Comparison of ENCODE assay signal across 15 mouse cellular contexts in the genomic region with DNA sequence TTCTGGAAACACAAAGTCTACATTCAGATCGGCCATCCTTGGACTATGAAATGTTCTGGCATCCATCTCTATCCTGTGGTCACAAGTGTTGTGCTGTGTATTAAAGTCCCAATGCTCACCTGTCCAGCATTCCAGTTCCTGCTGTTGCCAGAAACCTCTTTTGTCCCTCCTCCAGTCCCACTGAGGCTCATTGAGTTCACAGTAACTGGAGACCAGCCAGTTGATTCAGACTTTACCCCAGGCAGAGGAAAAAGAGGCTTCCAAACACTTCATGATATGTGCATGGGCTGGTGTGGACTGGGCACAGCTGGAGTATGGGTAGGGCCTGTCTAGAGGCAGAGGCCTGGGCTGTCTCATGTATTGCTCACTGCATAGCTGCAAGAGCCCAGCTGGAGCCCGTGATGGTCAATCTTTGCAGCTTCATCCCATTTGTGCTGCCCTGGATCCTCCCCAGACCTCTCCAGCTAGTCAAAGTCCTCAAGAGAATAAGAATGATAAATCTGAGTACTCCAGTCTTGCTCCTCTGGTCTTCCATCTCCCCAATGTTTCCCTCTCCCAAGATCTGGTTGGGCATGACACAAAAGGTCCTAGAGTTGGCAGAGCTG. TPM values are rescaled to one million over a fixed set of nuclear protein-coding genes. Genes with fewer than 3 reads are reported as not detected.
DNase-seq lines count a peak whose midpoint lies in the region; ATAC-seq lines count a peak whose summit lies in the region.
"Had no signal": no experiment of that assay in that cellular context is flagged by ENCODE, and none has a peak within 500 bp of the region (broad histone marks: within the 10 kb centered on the region; RNA-seq: fewer than 3 reads in every experiment).

No protein-coding gene starts in this region.

- no peaks in the 10 kb centered on the region for H3K9me3 ChIP-seq in heart, embryonic 10.5 days
- no peaks in the 10 kb centered on the region for H3K9me3 ChIP-seq in limb, embryonic 13.5 days
- no peaks in the 10 kb centered on the region for H3K9me3 ChIP-seq in limb, embryonic 10.5 days (replicated peaks)
- H3K9me3 ChIP-seq in intestine, embryonic 15.5 days = no peaks in the 10 kb centered on the region
- H3K9me3 ChIP-seq: embryonic facial prominence, embryonic 13.5 days; midbrain, embryonic 13.5 days; neural tube, embryonic 12.5 days had no signal

- peak overlapping the region; percentile 56; the same call in 1 of the 2 replicates for H3K4me3 ChIP-seq in heart, embryonic 10.5 days
- no peak overlapping the region for H3K4me3 ChIP-seq in limb, embryonic 13.5 days
- no peak overlapping the region for H3K4me3 ChIP-seq in limb, embryonic 10.5 days
- peak overlapping the region; percentile 21; the same call in 1 of the 2 replicates for H3K4me3 ChIP-seq in intestine, embryonic 15.5 days (replicated peaks)
- H3K4me3 ChIP-seq: midbrain, embryonic 13.5 days; neural tube, embryonic 12.5 days had no signal

- H3K36me3 ChIP-seq in heart, embryonic 10.5 days = peaks cover 51% of the 10 kb centered on the region
- peaks cover 53% of the 10 kb centered on the region for H3K36me3 ChIP-seq in limb, embryonic 13.5 days
- H3K36me3 ChIP-seq in limb, embryonic 10.5 days = peaks cover 54% of the 10 kb centered on the region
- peaks cover 13% of the 10 kb centered on the region for H3K36me3 ChIP-seq in intestine, embryonic 15.5 days

- peak overlapping the region; percentile 54; the same call in 1 of the 2 replicates for H3K4me2 ChIP-seq in limb, embryonic 13.5 days (replicated peaks)
- peak overlapping the region; percentile 55 for H3K4me2 ChIP-seq in intestine, embryonic 15.5 days (replicated peaks)
- H3K4me2 ChIP-seq: midbrain, embryonic 13.5 days had no signal

- peaks cover 4% of the 10 kb centered on the region; the same call in 1 of the 2 replicates for H3K27me3 ChIP-seq in heart, embryonic 10.5 days (ENCODE audit: insufficient read depth, poor library complexity, severe bottlenecking)
- H3K27me3 ChIP-seq in limb, embryonic 13.5 days = peaks cover 13% of the 10 kb centered on the region
- no peaks in the 10 kb centered on the region for H3K27me3 ChIP-seq in limb, embryonic 10.5 days (ENCODE audit: low read depth, poor library complexity, severe bottlenecking)
- no peaks in the 10 kb centered on the region for H3K27me3 ChIP-seq in intestine, embryonic 15.5 days (replicated peaks)
- H3K27me3 ChIP-seq: embryonic facial prominence, embryonic 13.5 days; midbrain, embryonic 13.5 days; neural tube, embryonic 12.5 days had no signal

- no peak for ATAC-seq in limb, embryonic 13.5 days (ENCODE audit: low FRiP score, low read depth)
- ATAC-seq in intestine, embryonic 15.5 days = peak; percentile 26

- no peak for DNase-seq in heart, embryonic 10.5 days (ENCODE audit: low spot score)
- no peak for DNase-seq in heart, postnatal 4 days
- DNase-seq in limb, embryonic 10.5 days (ENCODE audit: low spot score) = no peak
- peak; percentile 12 for DNase-seq in naive thymus-derived CD4-positive, alpha-beta T cell, adult 2 months (ENCODE audit: low read depth)
- DNase-seq in right cerebral cortex, postnatal 36 days (ENCODE audit: low spot score in 2 of 2) = no peak
- DNase-seq in right cerebral cortex, postnatal 10 days (ENCODE audit: low spot score in 2 of 2) = no peak
- DNase-seq: B cell, adult 2 months; layer of hippocampus, adult 9-11 months; right cerebral cortex, adult 18-20 months had no signal

- H3K4me1 ChIP-seq in heart, embryonic 10.5 days = peaks cover 26% of the 10 kb centered on the region
- H3K4me1 ChIP-seq in limb, embryonic 13.5 days = 0 out of 2 replicates have a peak, but pooled peaks cover 9% of the 10 kb centered on the region
- H3K4me1 ChIP-seq in limb, embryonic 10.5 days = peaks cover 13% of the 10 kb centered on the region
- peaks cover 4% of the 10 kb centered on the region for H3K4me1 ChIP-seq in intestine, embryonic 15.5 days (replicated peaks)
- H3K4me1 ChIP-seq: midbrain, embryonic 13.5 days; neural tube, embryonic 12.5 days had no signal

- no peak overlapping the region for H3K27ac ChIP-seq in heart, embryonic 10.5 days
- H3K27ac ChIP-seq in limb, embryonic 13.5 days = no peak overlapping the region
- H3K27ac ChIP-seq in limb, embryonic 10.5 days = no peak overlapping the region
- H3K27ac ChIP-seq in intestine, embryonic 15.5 days = peak overlapping the region; percentile 27; the same call in 1 of the 2 replicates
- H3K27ac ChIP-seq: embryonic facial prominence, embryonic 13.5 days; midbrain, embryonic 13.5 days; neural tube, embryonic 12.5 days had no signal

- H3K9ac ChIP-seq in limb, embryonic 13.5 days = no peak overlapping the region
- no peak overlapping the region for H3K9ac ChIP-seq in intestine, embryonic 15.5 days
- H3K9ac ChIP-seq: embryonic facial prominence, embryonic 13.5 days; midbrain, embryonic 13.5 days; neural tube, embryonic 12.5 days had no signal

- WGBS in heart, embryonic 10.5 days = 65% methylated on average over 2 of the region's 2 CpGs
- WGBS in limb, embryonic 13.5 days = 83% methylated on average over 2 of the region's 2 CpGs
- 79% methylated on average over 2 of the region's 2 CpGs for WGBS in limb, embryonic 10.5 days
- WGBS in intestine, embryonic 15.5 days = 75% methylated on average over 2 of the region's 2 CpGs

RNA-seq across cellular contexts. Expression of gene Tm6sf2, which starts 0.8 kb away (rescaled TPM):
- 0.94 and 1.3 TPM in 2 replicates for polyA plus RNA-seq in heart, embryonic 10.5 days (2016; fragmentation: Nextera tagmentation; extraction: Ambion mirVana)
- total RNA-seq in heart, postnatal 4 days (2021) = 1 to 10 TPM in 1 of 2 experiments, under 1 TPM in 1; 0.95 to 1.0 TPM
- 1.0 and 1.2 TPM in 2 replicates for polyA plus RNA-seq in limb, embryonic 13.5 days (2015; fragmentation: Nextera tagmentation; extraction: Ambion mirVana)
- polyA plus RNA-seq in limb, embryonic 10.5 days (2016; fragmentation: Nextera tagmentation; extraction: Ambion mirVana) = 0.59 and 0.73 TPM in 2 replicates
- 42.8 and 52.6 TPM in 2 replicates for polyA plus RNA-seq in intestine, embryonic 15.5 days (2015; fragmentation: Nextera tagmentation; extraction: Ambion mirVana)

RNA-seq across cellular contexts. Expression of gene Hapln4, which starts 11.3 kb away (rescaled TPM):
- 0.30 and 0.62 TPM in 2 replicates for polyA plus RNA-seq in heart, embryonic 10.5 days (2016; fragmentation: Nextera tagmentation; extraction: Ambion mirVana)
- not detected for total RNA-seq in heart, postnatal 4 days (2021)
- not detected in 2 replicates for polyA plus RNA-seq in limb, embryonic 13.5 days (2015; fragmentation: Nextera tagmentation; extraction: Ambion mirVana)
- 0.04 TPM in 1 of 2 replicates, not detected in the other for polyA plus RNA-seq in limb, embryonic 10.5 days (2016; fragmentation: Nextera tagmentation; extraction: Ambion mirVana)
- 0.06 and 0.11 TPM in 2 replicates for polyA plus RNA-seq in intestine, embryonic 15.5 days (2015; fragmentation: Nextera tagmentation; extraction: Ambion mirVana)
- total RNA-seq: heart, postnatal 14 days had no signal

RNA-seq across cellular contexts. Expression of gene Sugp1, which starts 29.3 kb away (rescaled TPM):
- polyA plus RNA-seq in heart, embryonic 10.5 days (2016; fragmentation: Nextera tagmentation; extraction: Ambion mirVana) = 41.1 and 45.0 TPM in 2 replicates
- total RNA-seq in heart, postnatal 4 days (2021) = 10 to 100 TPM; 23.2 to 23.8 TPM
- 54.5 and 58.5 TPM in 2 replicates for polyA plus RNA-seq in limb, embryonic 13.5 days (2015; fragmentation: Nextera tagmentation; extraction: Ambion mirVana)
- polyA plus RNA-seq in limb, embryonic 10.5 days (2016; fragmentation: Nextera tagmentation; extraction: Ambion mirVana) = 53.5 and 60.7 TPM in 2 replicates
- polyA plus RNA-seq in intestine, embryonic 15.5 days (2015; fragmentation: Nextera tagmentation; extraction: Ambion mirVana) = 36.3 and 37.5 TPM in 2 replicates

RNA-seq across cellular contexts. Expression of gene Mau2, which starts 29.4 kb away (rescaled TPM):
- polyA plus RNA-seq in heart, embryonic 10.5 days (2016; fragmentation: Nextera tagmentation; extraction: Ambion mirVana) = 46.5 and 49.9 TPM in 2 replicates
- total RNA-seq in heart, postnatal 4 days (2021) = 10 to 100 TPM; 39.5 to 40.8 TPM
- 59.5 and 62.8 TPM in 2 replicates for polyA plus RNA-seq in limb, embryonic 13.5 days (2015; fragmentation: Nextera tagmentation; extraction: Ambion mirVana)
- polyA plus RNA-seq in limb, embryonic 10.5 days (2016; fragmentation: Nextera tagmentation; extraction: Ambion mirVana) = 59.5 and 66.7 TPM in 2 replicates
- polyA plus RNA-seq in intestine, embryonic 15.5 days (2015; fragmentation: Nextera tagmentation; extraction: Ambion mirVana) = 43.1 and 46.4 TPM in 2 replicates

RNA-seq across cellular contexts. Expression of gene Ncan, which starts 48.7 kb away (rescaled TPM):
- 0.06 and 0.29 TPM in 2 replicates for polyA plus RNA-seq in heart, embryonic 10.5 days (2016; fragmentation: Nextera tagmentation; extraction: Ambion mirVana)
- 1 to 10 TPM in 1 of 2 experiments, under 1 TPM in 1; 0.81 to 1.2 TPM for total RNA-seq in heart, postnatal 4 days (2021)
- 0.67 and 0.87 TPM in 2 replicates for polyA plus RNA-seq in limb, embryonic 13.5 days (2015; fragmentation: Nextera tagmentation; extraction: Ambion mirVana)
- polyA plus RNA-seq in limb, embryonic 10.5 days (2016; fragmentation: Nextera tagmentation; extraction: Ambion mirVana) = 0.29 and 0.61 TPM in 2 replicates
- 1.6 and 1.7 TPM in 2 replicates for polyA plus RNA-seq in intestine, embryonic 15.5 days (2015; fragmentation: Nextera tagmentation; extraction: Ambion mirVana)

Comparison
In these comparisons a context has a peak if more than half of its experiments do, and no peak if none do; other contexts are left out.
1. H3K4me3 ChIP-seq: peak in heart, embryonic 10.5 days (single experiment) and intestine, embryonic 15.5 days (single experiment); none in limb, embryonic 13.5 days (single experiment) and limb, embryonic 10.5 days (single experiment).
2. RNA of gene Tm6sf2, which starts 0.8 kb away (polyA plus RNA-seq): 42.8 to 52.6 TPM in intestine, embryonic 15.5 days; 1.0 to 1.2 TPM in limb, embryonic 13.5 days, 0.94 to 1.3 TPM in heart, embryonic 10.5 days and 0.59 to 0.73 TPM in limb, embryonic 10.5 days; every median in the first group is over 10 times any median in the second.